Mouse (Mus musculus): Measurements from ENCODE around the gene Smarca4. TPM values are rescaled to one million over a fixed set of nuclear protein-coding genes. Genes with fewer than 3 reads are reported as not detected.

Smarca4 gene
- polyA plus RNA-seq, 1 experiment from 2014 or later = 126 TPM

DNA sequence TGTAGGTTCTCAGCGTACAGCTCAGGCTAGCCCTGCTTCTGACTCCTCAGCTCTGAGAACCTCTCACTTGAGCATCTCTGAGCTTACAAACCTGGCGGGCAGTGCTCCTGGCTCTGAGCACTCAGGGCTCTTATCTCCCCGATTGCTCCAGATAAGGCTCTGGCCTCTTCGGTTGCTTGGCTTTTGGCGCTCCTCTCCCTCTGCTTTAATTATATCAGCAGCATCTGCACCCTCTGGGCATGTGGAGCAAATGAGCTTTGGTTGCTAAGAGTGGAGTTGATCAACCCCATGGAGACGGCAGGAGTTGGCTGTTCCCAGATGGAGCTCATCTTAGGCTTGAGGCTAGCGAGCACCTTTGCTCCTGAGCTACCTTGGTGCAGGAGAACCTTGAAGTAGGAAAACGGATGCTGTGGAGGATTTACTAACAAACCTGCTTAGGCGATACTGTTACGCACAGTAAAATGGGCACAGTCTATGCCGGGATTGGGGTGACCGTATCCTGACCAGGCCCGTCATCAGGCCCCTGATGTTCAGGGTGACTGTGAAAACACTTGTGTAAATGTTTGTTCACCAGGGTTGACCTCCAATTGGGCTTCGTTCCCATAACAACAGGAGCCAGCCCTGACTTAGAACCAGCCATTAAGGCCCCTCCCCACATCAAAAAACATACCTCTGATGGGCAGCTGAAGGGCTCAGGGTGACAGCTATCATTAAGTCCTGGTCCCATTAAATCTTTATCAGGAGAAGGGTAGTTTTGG, 110.4 kb downstream of the Smarca4 start:
- H3K4me2 ChIP-seq (replicated peaks) = peak overlapping the region; percentile 62; the same call in 1 of the 2 replicates
- no peak overlapping the region for H3K27ac ChIP-seq
- peaks cover 25% of the 10 kb centered on the region for H3K36me3 ChIP-seq

GRCm38 (mm10) chr9:21728261-21728832, 112.4 kb downstream of the Smarca4 start:
- Histone ChIP-seq H3K27ac (no peak overlapping the region), H3K4me2 (replicated peaks) (no peak overlapping the region), H3K36me3 (peaks cover 44% of the 10 kb centered on the region), H3K9ac (no peak overlapping the region), H3K9me3 (no peaks in the 10 kb centered on the region), H3K27me3 (no peaks in the 10 kb centered on the region), H3K4me3 (no peak overlapping the region), H3K4me1 (peaks cover 15% of the 10 kb centered on the region)
- 88% methylated on average over 10 of the region's 10 CpGs for WGBS
- no peak for ATAC-seq (ENCODE audit: insufficient number of reproducible peaks, insufficient read depth, low FRiP score, low TSS enrichment)

More for the DNA sequence above, 110.4 kb downstream of the Smarca4 start:
- Histone ChIP-seq H3K9ac (no peak overlapping the region), H3K4me1 (peaks cover 15% of the 10 kb centered on the region), H3K27me3 (no peaks in the 10 kb centered on the region), H3K4me3 (0 out of 2 replicates have a peak overlapping the region, but pooled peaks have one; percentile 14), H3K9me3 (no peaks in the 10 kb centered on the region)
- 79% methylated on average over 14 of the region's 14 CpGs for WGBS
- no peak for ATAC-seq (ENCODE audit: insufficient number of reproducible peaks, insufficient read depth, low FRiP score, low TSS enrichment)

- H3K4me2 ChIP-seq (replicated peaks) = no peak overlapping the region
- 84% methylated on average over 6 of the region's 7 CpGs for WGBS
- no peak overlapping the region for H3K9ac ChIP-seq
- no peak overlapping the region for H3K4me3 ChIP-seq
- H3K4me1 ChIP-seq = peaks cover 15% of the 10 kb centered on the region
- no peak for ATAC-seq (ENCODE audit: insufficient number of reproducible peaks, insufficient read depth, low FRiP score, low TSS enrichment)
- H3K27ac ChIP-seq = no peak overlapping the region
- H3K9me3 ChIP-seq = no peaks in the 10 kb centered on the region
- peaks cover 54% of the 10 kb centered on the region for H3K36me3 ChIP-seq
- no peaks in the 10 kb centered on the region for H3K27me3 ChIP-seq
Measured at GRCm38 (mm10) chr9:21729264-21729663, 113.3 kb downstream of the Smarca4 start.

DNA sequence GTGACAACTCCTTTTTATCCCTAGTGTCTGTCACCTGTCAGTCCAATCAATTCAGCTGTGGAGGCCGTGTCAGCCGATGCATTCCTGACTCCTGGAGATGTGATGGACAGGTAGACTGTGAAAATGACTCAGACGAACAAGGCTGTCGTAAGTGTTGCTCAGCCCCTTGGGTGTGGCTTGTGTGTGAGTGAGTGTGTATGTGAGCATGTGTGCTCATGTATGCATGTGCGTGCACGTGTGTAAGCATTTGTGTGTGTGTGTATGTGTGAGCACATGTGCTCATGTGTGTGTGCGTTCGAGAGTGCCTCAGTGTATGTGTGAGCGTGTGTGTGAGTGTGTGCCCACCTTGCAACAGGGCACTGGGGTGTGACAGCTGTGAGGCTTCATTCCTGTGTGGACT, 116.3 kb downstream of the Smarca4 start:
- Histone ChIP-seq H3K4me1 (no peaks in the 10 kb centered on the region), H3K9ac (no peak overlapping the region), H3K9me3 (no peaks in the 10 kb centered on the region), H3K27ac (no peak overlapping the region), H3K4me2 (replicated peaks) (no peak overlapping the region), H3K27me3 (no peaks in the 10 kb centered on the region), H3K36me3 (peaks cover 76% of the 10 kb centered on the region), H3K4me3 (no peak overlapping the region)
- no peak for ATAC-seq (ENCODE audit: insufficient number of reproducible peaks, insufficient read depth, low FRiP score, low TSS enrichment)
- WGBS = 94% methylated on average over 9 of the region's 9 CpGs

- Histone ChIP-seq H3K36me3 (peaks cover 87% of the 10 kb centered on the region), H3K4me3 (no peak overlapping the region), H3K4me2 (replicated peaks) (no peak overlapping the region), H3K9ac (no peak overlapping the region), H3K27ac (no peak overlapping the region), H3K4me1 (no peaks in the 10 kb centered on the region), H3K27me3 (no peaks in the 10 kb centered on the region), H3K9me3 (no peaks in the 10 kb centered on the region)
- no peak for ATAC-seq (ENCODE audit: insufficient number of reproducible peaks, insufficient read depth, low FRiP score, low TSS enrichment)
- 96% methylated on average over 17 of the region's 17 CpGs for WGBS
Measured at GRCm38 (mm10) chr9:21733446-21733845, 117.5 kb downstream of the Smarca4 start.

- WGBS = 98% methylated on average over 7 of the region's 7 CpGs
- no peak overlapping the region for H3K9ac ChIP-seq
- no peak overlapping the region for H3K4me3 ChIP-seq
- no peak overlapping the region for H3K27ac ChIP-seq
- ATAC-seq (ENCODE audit: insufficient number of reproducible peaks, insufficient read depth, low FRiP score, low TSS enrichment) = no peak
- H3K9me3 ChIP-seq = no peaks in the 10 kb centered on the region
- H3K4me2 ChIP-seq (replicated peaks) = no peak overlapping the region
- H3K27me3 ChIP-seq = no peaks in the 10 kb centered on the region
- H3K4me1 ChIP-seq = no peaks in the 10 kb centered on the region
- peaks cover 88% of the 10 kb centered on the region for H3K36me3 ChIP-seq
Measured at GRCm38 (mm10) chr9:21733989-21734388, 118.0 kb downstream of the Smarca4 start.

GRCm38 (mm10) chr9:21735126-21735525, 119.2 kb downstream of the Smarca4 start:
- Histone ChIP-seq H3K9ac (no peak overlapping the region), H3K4me2 (replicated peaks) (no peak overlapping the region), H3K36me3 (peaks cover 91% of the 10 kb centered on the region), H3K27ac (no peak overlapping the region), H3K9me3 (no peaks in the 10 kb centered on the region), H3K27me3 (no peaks in the 10 kb centered on the region), H3K4me1 (no peaks in the 10 kb centered on the region), H3K4me3 (no peak overlapping the region)
- WGBS = 91% methylated on average over 14 of the region's 14 CpGs
- no peak for ATAC-seq (ENCODE audit: insufficient number of reproducible peaks, insufficient read depth, low FRiP score, low TSS enrichment)

- ATAC-seq (ENCODE audit: insufficient number of reproducible peaks, insufficient read depth, low FRiP score, low TSS enrichment) = no peak
- Histone ChIP-seq H3K27ac (no peak overlapping the region), H3K9ac (no peak overlapping the region), H3K4me3 (no peak overlapping the region), H3K36me3 (peaks cover 91% of the 10 kb centered on the region), H3K4me1 (no peaks in the 10 kb centered on the region), H3K9me3 (no peaks in the 10 kb centered on the region), H3K27me3 (no peaks in the 10 kb centered on the region), H3K4me2 (replicated peaks) (no peak overlapping the region)
- 86% methylated on average over 3 of the region's 3 CpGs for WGBS
Measured at GRCm38 (mm10) chr9:21736580-21736979, 120.6 kb downstream of the Smarca4 start.

GRCm38 (mm10) chr9:21737188-21737587, 121.2 kb downstream of the Smarca4 start:
- no peaks in the 10 kb centered on the region for H3K9me3 ChIP-seq
- peaks cover 91% of the 10 kb centered on the region for H3K36me3 ChIP-seq
- no peak overlapping the region for H3K27ac ChIP-seq
- H3K27me3 ChIP-seq = no peaks in the 10 kb centered on the region
- ATAC-seq (ENCODE audit: insufficient number of reproducible peaks, insufficient read depth, low FRiP score, low TSS enrichment) = no peak
- H3K4me2 ChIP-seq (replicated peaks) = no peak overlapping the region
- no peaks in the 10 kb centered on the region for H3K4me1 ChIP-seq
- no peak overlapping the region for H3K9ac ChIP-seq
- 94% methylated on average over 10 of the region's 10 CpGs for WGBS
- H3K4me3 ChIP-seq = no peak overlapping the region

GRCm38 (mm10) chr9:21738776-21739175, 122.8 kb downstream of the Smarca4 start:
- H3K4me3 ChIP-seq = no peak overlapping the region
- H3K4me1 ChIP-seq = no peaks in the 10 kb centered on the region
- no peak overlapping the region for H3K9ac ChIP-seq
- no peak for ATAC-seq (ENCODE audit: insufficient number of reproducible peaks, insufficient read depth, low FRiP score, low TSS enrichment)
- 85% methylated on average over 7 of the region's 7 CpGs for WGBS
- H3K36me3 ChIP-seq = peaks cover 87% of the 10 kb centered on the region
- no peaks in the 10 kb centered on the region for H3K27me3 ChIP-seq
- no peaks in the 10 kb centered on the region for H3K9me3 ChIP-seq
- no peak overlapping the region for H3K4me2 ChIP-seq (replicated peaks)
- H3K27ac ChIP-seq = no peak overlapping the region

DNA sequence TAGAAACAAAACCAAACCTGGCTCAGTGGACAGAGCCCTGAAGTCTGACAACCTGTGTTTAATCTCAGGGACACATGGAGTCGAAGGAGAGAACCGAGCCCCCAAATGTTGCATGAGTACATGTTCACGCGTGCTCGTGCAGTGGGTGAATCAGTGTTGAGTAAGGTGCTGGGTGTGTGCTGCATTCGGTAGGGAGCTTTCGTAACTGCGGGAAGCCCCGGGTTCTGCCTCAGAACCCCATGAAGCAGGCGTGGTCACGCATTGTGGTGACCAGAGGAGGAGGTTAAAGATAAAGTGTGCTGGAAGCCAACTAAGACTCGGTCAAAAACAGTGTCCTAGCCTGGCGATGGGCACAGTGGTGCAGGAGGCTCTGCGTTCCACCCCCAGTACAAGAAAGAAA, 124.5 kb downstream of the Smarca4 start:
- Histone ChIP-seq H3K36me3 (peaks cover 87% of the 10 kb centered on the region), H3K4me3 (no peak overlapping the region), H3K27me3 (no peaks in the 10 kb centered on the region), H3K4me1 (no peaks in the 10 kb centered on the region), H3K4me2 (replicated peaks) (no peak overlapping the region), H3K9ac (no peak overlapping the region), H3K27ac (no peak overlapping the region), H3K9me3 (no peaks in the 10 kb centered on the region)
- ATAC-seq (ENCODE audit: insufficient number of reproducible peaks, insufficient read depth, low FRiP score, low TSS enrichment) = no peak
- WGBS = 98% methylated on average over 14 of the region's 14 CpGs

DNA sequence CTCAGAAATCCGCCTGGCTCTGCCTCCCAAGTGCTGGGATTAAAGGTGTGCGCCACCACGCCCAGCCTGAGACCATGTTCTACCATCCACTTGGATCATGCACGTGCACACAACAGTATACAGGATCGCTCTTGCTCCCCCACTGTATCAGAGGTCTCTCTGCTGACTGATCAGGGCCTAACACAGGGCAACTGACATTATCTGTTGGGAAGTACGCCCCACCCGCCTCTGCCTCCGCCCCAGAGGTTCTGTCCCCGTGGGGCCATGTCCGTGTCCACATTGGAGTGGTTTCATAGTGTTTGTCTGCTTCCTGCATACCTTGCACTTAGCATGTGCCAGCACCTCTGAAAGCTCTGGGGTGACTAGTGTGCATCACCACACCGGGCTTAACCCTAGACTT, 125.5 kb downstream of the Smarca4 start:
- H3K9ac ChIP-seq = no peak overlapping the region
- no peaks in the 10 kb centered on the region for H3K27me3 ChIP-seq
- WGBS = 95% methylated on average over 11 of the region's 11 CpGs
- no peaks in the 10 kb centered on the region for H3K4me1 ChIP-seq
- H3K36me3 ChIP-seq = peaks cover 90% of the 10 kb centered on the region
- H3K27ac ChIP-seq = no peak overlapping the region
- no peak overlapping the region for H3K4me3 ChIP-seq
- no peak for ATAC-seq (ENCODE audit: insufficient number of reproducible peaks, insufficient read depth, low FRiP score, low TSS enrichment)
- no peaks in the 10 kb centered on the region for H3K9me3 ChIP-seq
- H3K4me2 ChIP-seq (replicated peaks) = no peak overlapping the region
